Mouse (Mus musculus) left cerebral cortex, adult 11 months (tissue): ENCODE data around the gene Gmps.

ENCODE experiments used
- DNase-seq: peaks from one replicate; pipeline ENCODE4 v3.0.0; 2022; ENCODE audit warnings: low spot score

Gmps gene

GRCm38 (mm10) chr3:63975955-63976908, at the start of gene Gmps:
Gene Gmps, plus strand, starts transcription at chr3:63976106.
- DNase-seq, result peak; percentile 91

GRCm38 (mm10) chr3:63928878-63929859, 46.7 kb upstream of the Gmps start, which contains the start of gene E130311K13Rik:
Gene E130311K13Rik, minus strand, starts transcription at chr3:63929472.
- peak; percentile 80 for DNase-seq

GRCm38 (mm10) chr3:63938928-63939327, 37.0 kb upstream of the Gmps start:
- DNase-seq, result no peak

- peak; percentile 34 for DNase-seq
These were observed 34.6 kb upstream of the Gmps start for GRCm38 (mm10) chr3:63941204-63941850.

- DNase-seq, result no peak
These were observed 26.1 kb upstream of the Gmps start for GRCm38 (mm10) chr3:63949837-63950236.

GRCm38 (mm10) chr3:63963421-63964099, 12.3 kb upstream of the Gmps start:
- no peak for DNase-seq

- peak; percentile 98 for DNase-seq
These were observed 11.6 kb upstream of the Gmps start, which contains the start of gene Slc33a1 for GRCm38 (mm10) chr3:63964100-63964921. Gene Slc33a1, minus strand, starts transcription at chr3:63964768.

GRCm38 (mm10) chr3:63964922-63965249, 11.0 kb upstream of the Gmps start:
- DNase-seq, result no peak

GRCm38 (mm10) chr3:63965929-63966328, 10.0 kb upstream of the Gmps start:
- no peak for DNase-seq

GRCm38 (mm10) chr3:63977895-63978294, 2.0 kb downstream of the Gmps start:
- DNase-seq, result no peak

GRCm38 (mm10) chr3:63986656-63987055, 10.8 kb downstream of the Gmps start:
- no peak for DNase-seq

GRCm38 (mm10) chr3:63988722-63989440, 13.0 kb downstream of the Gmps start:
- no peak for DNase-seq

- DNase-seq, result no peak
These were observed 45.5 kb downstream of the Gmps start for GRCm38 (mm10) chr3:64021436-64021835.

GRCm38 (mm10) chr3:64021867-64022266, 46.0 kb downstream of the Gmps start:
- no peak for DNase-seq

- no peak for DNase-seq
These were observed 53.9 kb downstream of the Gmps start for GRCm38 (mm10) chr3:64029846-64030245.

GRCm38 (mm10) chr3:64038136-64038841, 62.4 kb downstream of the Gmps start:
- DNase-seq, result no peak

GRCm38 (mm10) chr3:64039818-64040784, 64.2 kb downstream of the Gmps start:
- DNase-seq, result peak; percentile 63
